Mouse (Mus musculus) CH12.LX (cell line): ENCODE results near the gene Cnih4.

Source experiments
- BHLHE40 ChIP-seq: IDR thresholded peaks from 2 replicates; pipeline ENCODE4 v1.6.1; 2011; ENCODE audit warnings: mild to moderate bottlenecking, low read depth, low read length, improper control_type of control experiment
- E2F4 ChIP-seq: IDR thresholded peaks from 2 replicates; pipeline ENCODE4 v1.6.1; 2011; ENCODE audit warnings: low read depth, low read length, improper control_type of control experiment; ENCODE audit not compliant: insufficient replicate concordance
- EP300 ChIP-seq: IDR thresholded peaks from 2 replicates; pipeline ENCODE4 v1.6.1; 2011; ENCODE audit warnings: low read length, improper control_type of control experiment
- MAFK ChIP-seq: IDR thresholded peaks from 2 replicates; pipeline ENCODE4 v1.6.1; 2011; ENCODE audit warnings: low read length, improper control_type of control experiment; ENCODE audit not compliant: insufficient replicate concordance
- POLR2A ChIP-seq: IDR thresholded peaks from 2 replicates; pipeline ENCODE4 v1.6.1; 2011; ENCODE audit warnings: low read depth, mild to moderate bottlenecking, improper control_type of control experiment, low read length
- UBTF ChIP-seq: IDR thresholded peaks from 2 replicates; pipeline ENCODE4 v1.6.1; 2012; ENCODE audit warnings: low read depth, mild to moderate bottlenecking, inconsistent platforms, low read length, improper control_type of control experiment, moderate library complexity

GRCm38 (mm10) chr1:181214296-181215035, 70.0 kb downstream of the Cnih4 start:
- no peak for TF ChIP-seq BHLHE40
- TF ChIP-seq POLR2A = no peak
- no peak for TF ChIP-seq MAFK
- TF ChIP-seq UBTF = no peak
- TF ChIP-seq EP300 = no peak
- no peak for TF ChIP-seq E2F4
